Mouse (Mus musculus): ENCODE data around the gene Clhc1. TPM values are rescaled to one million over a fixed set of nuclear protein-coding genes. Genes with fewer than 3 reads are reported as not detected.

The Clhc1 gene
- polyA plus RNA-seq, 1 experiment, result not detected

GRCm38 (mm10) chr11:29609756-29610468, 62.2 kb downstream of the Clhc1 start:
- Histone ChIP-seq H3K79me2 (ENCODE audit: control insufficient read depth, insufficient read depth) (no peaks in the 10 kb centered on the region), H3K79me3 (ENCODE audit: low read depth) (no peaks in the 10 kb centered on the region), H3K36me3 (ENCODE audit: control insufficient read depth, insufficient read depth) (no peaks in the 10 kb centered on the region), H3K4me3 (ENCODE audit: insufficient read depth, poor library complexity, severe bottlenecking) (no peak overlapping the region), H3ac (ENCODE audit: control insufficient read depth, insufficient read length, low read depth) (no peak overlapping the region), H3K27me3 (ENCODE audit: control insufficient read depth, insufficient read depth, insufficient read length) (peaks cover 2% of the 10 kb centered on the region)
- no peak for TF ChIP-seq CEBPB (IDR thresholded peaks at IDR 0.05; ENCODE audit: low read depth)
- no peak for TF ChIP-seq MYOG (IDR thresholded peaks at IDR 0.05; ENCODE audit: control insufficient read depth, extremely low read depth, insufficient read length)
- TF ChIP-seq MYOD1 (IDR thresholded peaks at IDR 0.05; ENCODE audit: control insufficient read depth, insufficient read length, low read depth), result no peak
- no peak for TF ChIP-seq CTCF (IDR thresholded peaks at IDR 0.05; ENCODE audit: control insufficient read depth, insufficient read depth, insufficient read length)
- no peak for TF ChIP-seq USF1 (IDR thresholded peaks at IDR 0.05; ENCODE audit: low read depth)
- TF ChIP-seq FOSL1 (IDR thresholded peaks at IDR 0.05; ENCODE audit: insufficient read depth, low read length, poor library complexity, severe bottlenecking), result no peak
- no peak for TF ChIP-seq MAX (IDR thresholded peaks at IDR 0.05)

GRCm38 (mm10) chr11:29612007-29612406, 64.3 kb downstream of the Clhc1 start:
- Histone ChIP-seq H3K4me3 (ENCODE audit: insufficient read depth, poor library complexity, severe bottlenecking) (no peak overlapping the region), H3K27me3 (ENCODE audit: control insufficient read depth, insufficient read depth, insufficient read length) (peaks cover 5% of the 10 kb centered on the region), H3K79me2 (ENCODE audit: control insufficient read depth, insufficient read depth) (no peaks in the 10 kb centered on the region), H3K79me3 (ENCODE audit: low read depth) (no peaks in the 10 kb centered on the region), H3ac (ENCODE audit: control insufficient read depth, insufficient read length, low read depth) (no peak overlapping the region), H3K36me3 (ENCODE audit: control insufficient read depth, insufficient read depth) (no peaks in the 10 kb centered on the region)
- TF ChIP-seq FOSL1 (IDR thresholded peaks at IDR 0.05; ENCODE audit: insufficient read depth, low read length, poor library complexity, severe bottlenecking) (no peak), CTCF (IDR thresholded peaks at IDR 0.05; ENCODE audit: control insufficient read depth, insufficient read depth, insufficient read length) (no peak), CEBPB (IDR thresholded peaks at IDR 0.05; ENCODE audit: low read depth) (no peak), MAX (IDR thresholded peaks at IDR 0.05) (no peak), MYOG (IDR thresholded peaks at IDR 0.05; ENCODE audit: control insufficient read depth, extremely low read depth, insufficient read length) (no peak)

GRCm38 (mm10) chr11:29613185-29613735, 65.5 kb downstream of the Clhc1 start:
- H3K79me2 ChIP-seq (ENCODE audit: control insufficient read depth, insufficient read depth), result no peaks in the 10 kb centered on the region
- no peak overlapping the region for H3K4me3 ChIP-seq (ENCODE audit: insufficient read depth, poor library complexity, severe bottlenecking)
- no peaks in the 10 kb centered on the region for H3K36me3 ChIP-seq (ENCODE audit: control insufficient read depth, insufficient read depth)
- H3ac ChIP-seq (ENCODE audit: control insufficient read depth, insufficient read length, low read depth), result no peak overlapping the region
- peaks cover 5% of the 10 kb centered on the region for H3K27me3 ChIP-seq (ENCODE audit: control insufficient read depth, insufficient read depth, insufficient read length)
- no peak for TF ChIP-seq USF1 (IDR thresholded peaks at IDR 0.05; ENCODE audit: low read depth)
- peak; percentile 44 for TF ChIP-seq CEBPB (IDR thresholded peaks at IDR 0.05; ENCODE audit: low read depth)
- H3K79me3 ChIP-seq (ENCODE audit: low read depth), result no peaks in the 10 kb centered on the region

- Histone ChIP-seq H3K27me3 (ENCODE audit: control insufficient read depth, insufficient read depth, insufficient read length) (peaks cover 5% of the 10 kb centered on the region), H3K79me2 (ENCODE audit: control insufficient read depth, insufficient read depth) (no peaks in the 10 kb centered on the region), H3K36me3 (ENCODE audit: control insufficient read depth, insufficient read depth) (no peaks in the 10 kb centered on the region), H3K79me3 (ENCODE audit: low read depth) (no peaks in the 10 kb centered on the region), H3ac (ENCODE audit: control insufficient read depth, insufficient read length, low read depth) (no peak overlapping the region), H3K4me3 (ENCODE audit: insufficient read depth, poor library complexity, severe bottlenecking) (no peak overlapping the region)
- TF ChIP-seq MAX (IDR thresholded peaks at IDR 0.05) (no peak), MYOG (IDR thresholded peaks at IDR 0.05; ENCODE audit: control insufficient read depth, extremely low read depth, insufficient read length) (no peak), CTCF (IDR thresholded peaks at IDR 0.05; ENCODE audit: control insufficient read depth, insufficient read depth, insufficient read length) (no peak), CEBPB (IDR thresholded peaks at IDR 0.05; ENCODE audit: low read depth) (no peak), USF1 (IDR thresholded peaks at IDR 0.05; ENCODE audit: low read depth) (no peak), FOSL1 (IDR thresholded peaks at IDR 0.05; ENCODE audit: insufficient read depth, low read length, poor library complexity, severe bottlenecking) (no peak), MYOD1 (IDR thresholded peaks at IDR 0.05; ENCODE audit: control insufficient read depth, insufficient read length, low read depth) (no peak)
Measured at GRCm38 (mm10) chr11:29614217-29614924, 66.6 kb downstream of the Clhc1 start.

DNA sequence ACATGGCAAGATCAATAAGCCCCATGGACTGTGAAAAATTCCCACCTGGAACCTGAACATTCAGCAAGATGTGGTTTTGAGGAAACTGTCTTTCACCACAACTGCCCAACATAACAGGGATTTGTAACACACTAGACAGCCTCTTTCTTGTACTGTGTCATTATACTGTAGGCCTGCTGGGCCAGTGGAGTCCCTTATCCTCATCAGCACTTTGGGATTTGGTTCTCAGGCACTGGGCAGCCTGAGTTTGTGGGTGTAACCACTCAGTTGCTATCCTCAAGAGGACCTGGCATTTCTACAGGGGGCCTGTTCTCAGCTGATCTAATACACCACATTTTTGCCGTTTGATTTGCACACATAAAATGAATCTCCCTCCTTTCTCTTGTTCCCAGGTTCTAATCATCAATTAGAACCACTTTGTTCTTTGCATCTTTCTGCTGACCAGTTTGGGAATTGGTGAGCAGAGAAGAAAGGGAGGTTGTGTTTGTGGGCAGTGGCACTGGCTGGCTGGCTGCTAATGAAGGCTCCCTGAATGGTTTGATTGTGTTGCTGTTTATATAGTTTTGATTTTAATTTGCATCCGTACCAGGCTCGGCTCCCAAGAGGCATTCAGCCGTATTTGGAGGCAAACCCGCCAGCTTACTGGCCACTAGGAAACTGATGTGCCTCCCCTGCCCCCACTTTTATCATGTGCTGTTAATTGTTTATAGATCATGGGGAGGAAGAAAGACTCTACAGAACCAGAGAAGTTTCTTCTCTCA, 74.5 kb downstream of the Clhc1 start:
- no peak overlapping the region for H3K4me3 ChIP-seq (ENCODE audit: insufficient read depth, poor library complexity, severe bottlenecking)
- no peaks in the 10 kb centered on the region for H3K79me3 ChIP-seq (ENCODE audit: low read depth)
- H3K27me3 ChIP-seq (ENCODE audit: control insufficient read depth, insufficient read depth, insufficient read length), result no peaks in the 10 kb centered on the region
- TF ChIP-seq USF1 (IDR thresholded peaks at IDR 0.05; ENCODE audit: low read depth) (no peak), MAX (IDR thresholded peaks at IDR 0.05) (no peak), FOSL1 (IDR thresholded peaks at IDR 0.05; ENCODE audit: insufficient read depth, low read length, poor library complexity, severe bottlenecking) (no peak), CEBPB (IDR thresholded peaks at IDR 0.05; ENCODE audit: low read depth) (no peak), MYOD1 (IDR thresholded peaks at IDR 0.05; ENCODE audit: control insufficient read depth, insufficient read length, low read depth) (no peak), MYOG (IDR thresholded peaks at IDR 0.05; ENCODE audit: control insufficient read depth, extremely low read depth, insufficient read length) (no peak), CTCF (IDR thresholded peaks at IDR 0.05; ENCODE audit: control insufficient read depth, insufficient read depth, insufficient read length) (no peak)
- H3K36me3 ChIP-seq (ENCODE audit: control insufficient read depth, insufficient read depth), result no peaks in the 10 kb centered on the region
- no peaks in the 10 kb centered on the region for H3K79me2 ChIP-seq (ENCODE audit: control insufficient read depth, insufficient read depth)
- no peak overlapping the region for H3ac ChIP-seq (ENCODE audit: control insufficient read depth, insufficient read length, low read depth)
